Mouse (Mus musculus) urinary bladder, adult 2 months (tissue): ENCODE results near the gene Dzip1l. TPM values are rescaled to one million over a fixed set of nuclear protein-coding genes. Genes with fewer than 3 reads are reported as not detected.

Source experiments
- DNase-seq: peaks from one replicate; pipeline ENCODE4 v3.0.0; 2022; ENCODE audit warnings: low spot score
- polyA plus RNA-seq: library from polyadenylated mRNA; depleted of rRNA; stranded (reverse); fragments of >200 nt; gene quantifications from 2 replicates; pipeline ENCODE4 v1.2.3, GENCODE M21; 2012

Gene Dzip1l
- polyA plus RNA-seq, 1 experiment: 13.8 TPM

DNA sequence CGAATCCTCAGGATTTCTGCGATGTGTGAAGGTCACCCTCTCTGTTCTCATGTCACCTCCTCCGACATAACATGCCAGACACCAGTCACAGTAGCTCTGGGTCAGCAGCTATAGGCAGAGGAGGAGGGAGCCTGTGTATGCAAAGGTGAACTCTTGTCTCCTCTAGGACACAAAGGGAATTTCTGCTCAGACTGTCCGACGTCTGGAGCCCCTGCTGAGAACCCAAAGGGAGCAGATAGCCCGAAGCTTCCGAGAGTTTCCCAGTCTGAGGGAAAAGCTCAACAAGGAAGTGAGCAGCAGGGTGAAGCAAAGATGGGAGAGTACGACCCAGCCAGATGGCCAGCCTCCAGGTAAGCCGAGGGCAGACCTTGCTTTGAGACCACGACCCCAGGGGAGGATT is 31.5 kb downstream of the Dzip1l start:
- no peak for DNase-seq

DNA sequence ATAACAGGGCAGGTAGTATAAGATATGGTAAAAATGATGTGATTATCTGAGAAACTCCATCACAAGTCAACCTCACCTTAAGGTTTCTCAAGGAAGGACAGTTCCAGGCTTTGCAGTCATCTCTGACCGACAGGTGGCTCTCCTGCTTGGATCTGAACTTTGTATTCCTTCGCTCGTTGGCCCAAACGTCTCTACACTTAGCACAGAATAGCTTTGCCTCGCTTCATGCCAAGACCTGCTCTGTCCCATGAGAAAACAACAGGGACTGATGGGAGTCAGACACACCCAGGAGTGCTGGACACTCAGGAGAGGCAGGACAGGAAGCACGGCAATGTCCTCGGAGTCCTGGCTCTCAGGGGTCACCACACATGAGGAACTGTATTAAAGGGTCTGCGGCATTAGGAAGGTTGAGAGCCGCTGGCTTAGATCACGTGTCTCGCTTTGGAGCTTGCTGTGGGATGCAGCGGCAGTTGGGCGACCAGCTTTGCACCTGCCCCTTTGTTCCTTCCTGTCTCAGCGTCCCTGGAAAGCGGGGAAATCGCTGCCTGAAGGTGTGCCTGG is 32.4 kb downstream of the Dzip1l start:
- DNase-seq: no peak

DNA sequence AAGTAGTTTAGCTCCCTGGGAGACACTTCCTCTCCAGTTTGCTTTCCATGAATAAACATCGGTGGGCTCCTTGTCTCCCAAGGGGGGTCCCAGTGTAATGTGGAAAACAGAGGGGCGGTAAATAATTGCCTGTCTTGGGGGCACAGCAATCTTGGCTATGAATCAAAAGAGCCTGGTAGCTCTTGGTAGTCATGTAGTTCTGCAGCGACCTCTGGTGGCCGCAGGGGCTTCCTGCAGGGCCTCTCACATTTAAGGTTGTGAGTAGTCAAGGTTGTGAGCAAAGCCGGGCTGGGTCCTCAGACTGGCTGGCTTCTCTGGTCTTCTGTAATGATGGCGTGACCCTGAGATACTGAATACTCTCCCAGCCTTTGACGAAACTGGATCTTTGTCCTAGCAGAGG is 33.1 kb downstream of the Dzip1l start:
- peak; percentile 57 for DNase-seq

DNA sequence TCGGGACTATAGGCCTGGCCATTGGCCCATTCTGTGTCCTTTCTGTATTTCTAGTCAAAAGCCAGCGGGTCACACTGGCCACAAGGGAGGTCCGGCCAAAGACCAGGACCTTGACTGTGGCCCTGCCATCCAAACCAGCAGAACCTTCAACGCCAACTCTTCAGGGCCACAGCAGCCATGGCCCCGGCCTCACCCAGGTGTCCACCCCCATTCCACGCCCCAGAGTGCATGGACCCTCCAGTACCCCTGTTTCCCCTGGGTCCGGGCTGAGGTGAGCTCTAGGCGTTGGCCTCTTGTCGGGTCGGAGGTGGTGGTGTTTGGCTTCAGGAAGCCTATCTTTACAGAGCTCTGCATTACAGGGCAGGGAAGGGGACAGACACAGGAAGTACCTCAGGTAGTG is 33.6 kb downstream of the Dzip1l start:
- no peak for DNase-seq

DNA sequence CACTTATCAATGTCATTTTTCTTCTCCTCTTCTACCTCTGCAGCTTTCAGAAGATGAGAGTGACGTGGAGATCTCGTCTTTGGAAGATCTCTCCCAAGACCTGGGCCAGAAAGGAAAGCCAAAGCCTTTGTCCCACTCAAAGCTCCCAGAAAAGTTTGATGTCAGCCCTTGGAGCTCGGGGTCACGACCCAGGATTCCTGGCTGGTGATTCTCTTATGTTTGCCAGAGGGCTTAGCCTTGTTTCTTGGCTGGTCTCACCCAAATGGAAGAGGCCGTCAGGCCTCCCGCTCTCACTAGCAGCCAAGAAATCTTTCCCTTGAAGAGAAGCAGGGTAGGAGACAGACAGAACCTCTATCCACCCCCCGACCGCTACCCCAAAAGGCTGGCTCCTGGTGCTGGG is 38.3 kb downstream of the Dzip1l start:
- DNase-seq: no peak

DNA sequence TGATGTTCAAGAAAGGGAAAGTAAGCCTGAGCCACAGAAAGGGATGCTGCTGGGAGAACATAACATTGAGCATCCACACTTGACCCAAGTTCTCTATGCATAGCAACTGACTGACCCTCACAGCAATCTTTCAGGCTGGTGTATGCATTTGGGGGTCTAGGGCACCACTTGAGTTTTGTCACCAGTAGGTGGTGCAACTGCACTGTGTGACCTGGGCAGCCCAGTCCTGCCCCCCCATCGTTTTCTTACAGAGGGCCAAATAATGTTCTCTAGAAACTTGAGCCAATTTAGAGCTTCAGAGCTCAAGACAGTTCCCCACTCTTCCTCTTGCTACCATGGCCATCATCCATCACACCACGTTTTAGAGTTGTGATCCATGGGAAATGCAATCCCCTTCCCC is 42.3 kb downstream of the Dzip1l start:
- no peak for DNase-seq

DNA sequence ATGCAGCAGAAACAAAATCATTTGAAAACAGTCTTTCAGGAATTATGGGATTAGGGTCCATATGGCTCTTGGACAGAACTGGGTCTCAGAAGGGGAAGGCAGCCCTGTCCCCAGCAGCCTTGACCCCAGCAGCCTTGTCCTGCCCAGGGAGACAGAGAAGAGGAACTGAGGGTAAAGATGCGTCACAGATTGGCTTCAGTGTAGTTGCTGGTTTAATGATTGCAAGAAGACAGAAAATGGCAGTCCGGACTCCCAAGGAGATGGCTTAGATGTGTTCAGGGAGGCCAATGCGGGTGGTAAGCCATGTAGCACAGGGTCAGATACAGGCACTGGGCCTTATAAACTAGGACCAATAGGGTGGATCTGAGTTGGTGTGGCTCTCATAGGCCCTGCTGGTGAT is 46.4 kb downstream of the Dzip1l start:
- DNase-seq: no peak

DNA sequence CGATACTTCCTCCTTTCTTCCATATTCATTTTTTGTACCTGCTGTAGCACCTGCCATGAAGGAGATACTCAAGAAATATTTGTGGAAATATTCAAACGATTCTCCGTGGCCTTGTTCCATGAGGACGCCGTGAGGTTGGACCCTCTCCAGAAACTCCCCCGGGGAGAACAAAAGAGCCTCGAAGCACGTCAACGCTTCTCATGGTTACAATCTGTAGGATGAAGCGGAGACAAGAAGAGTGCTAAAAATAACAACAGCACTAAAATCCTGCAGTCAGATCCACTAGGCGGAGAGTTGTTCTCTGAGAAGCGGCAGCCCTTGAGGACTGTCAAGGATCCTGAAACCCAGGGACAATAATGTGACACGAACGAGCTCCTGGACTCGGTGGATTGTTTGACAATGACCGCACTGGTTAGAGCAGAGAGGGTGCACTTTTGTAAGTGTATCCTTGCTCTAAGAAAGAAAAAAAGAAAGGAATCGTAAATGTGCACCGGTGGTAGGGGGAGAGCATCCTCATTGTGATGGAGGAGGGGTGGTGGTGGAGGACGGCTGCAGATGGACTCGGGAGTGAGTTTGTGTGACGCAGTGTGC is 52.8 kb downstream of the Dzip1l start:
- DNase-seq: no peak

DNA sequence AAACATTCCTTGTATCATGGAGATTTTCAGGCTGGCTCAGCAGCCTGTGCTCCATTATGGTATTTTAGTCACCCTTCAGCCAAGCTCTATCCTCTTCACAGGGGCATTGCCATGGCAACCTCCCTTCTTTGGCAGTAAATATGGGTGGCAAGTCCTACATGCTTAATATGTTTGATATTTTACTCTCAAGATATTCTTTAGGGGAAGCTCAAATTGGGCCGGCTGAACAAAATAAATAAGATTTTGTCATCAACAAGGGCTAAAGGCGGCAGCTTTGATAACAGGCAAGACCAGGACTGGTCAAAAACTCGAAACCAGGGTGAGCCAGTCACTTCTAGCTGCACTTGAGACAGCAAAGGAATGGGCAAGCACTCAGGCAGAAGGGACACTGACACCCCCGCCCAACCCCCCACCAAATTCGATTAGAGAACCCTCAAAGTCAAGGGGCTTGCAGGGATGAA is 55.8 kb downstream of the Dzip1l start:
- DNase-seq: no peak

DNA sequence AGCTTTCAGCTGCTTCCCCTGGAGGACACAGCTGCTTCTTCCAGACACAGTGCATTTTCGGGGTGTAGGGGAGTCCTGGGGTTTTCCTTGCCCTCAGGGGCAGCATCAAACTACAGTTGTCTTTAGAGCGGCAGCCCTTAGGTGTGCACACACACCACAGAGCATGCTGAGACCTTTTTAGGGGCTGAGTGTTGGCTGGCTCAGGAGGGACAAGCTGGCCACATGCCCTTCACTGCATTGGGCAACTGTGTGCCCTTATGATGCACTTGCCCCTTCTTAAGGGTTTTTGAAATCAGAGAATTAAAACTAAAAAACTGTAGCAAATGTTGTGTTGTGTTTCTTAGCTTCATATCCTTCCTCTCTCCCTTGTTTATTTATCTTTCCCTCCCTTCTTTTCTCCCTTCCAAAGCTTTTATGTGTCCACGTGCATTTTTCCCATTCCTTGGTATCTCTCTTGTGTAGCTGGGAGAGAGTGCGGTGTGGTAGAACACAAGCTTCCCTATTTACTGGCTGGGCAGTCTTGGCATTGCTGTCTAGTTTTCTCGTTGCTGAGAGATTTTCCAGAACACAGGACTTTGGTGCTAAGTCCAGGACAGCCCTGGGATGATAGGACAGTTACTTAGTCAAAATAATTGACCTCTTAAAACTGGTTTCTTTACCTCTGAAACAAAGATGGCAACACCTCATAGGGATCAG is 56.4 kb downstream of the Dzip1l start:
- DNase-seq: no peak

DNA sequence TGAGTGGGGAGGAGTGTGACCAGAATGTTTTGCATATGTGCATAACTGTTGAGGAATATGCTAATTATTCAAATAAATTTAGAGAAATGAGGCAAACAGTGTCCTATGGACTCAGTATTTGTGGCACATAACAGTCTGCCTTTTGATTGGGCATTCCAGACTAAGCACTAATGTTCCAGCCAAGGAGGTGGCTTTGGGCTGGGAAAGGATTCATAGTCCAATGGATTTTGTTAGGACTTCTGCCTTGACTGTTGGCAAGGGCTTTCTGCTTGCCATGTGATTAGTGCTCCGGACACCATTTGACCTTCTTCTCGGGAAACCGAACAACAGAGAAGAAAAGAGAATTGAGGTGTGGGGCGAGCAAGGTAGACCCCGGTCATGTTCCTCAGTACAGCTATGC is 60.5 kb downstream of the Dzip1l start:
- DNase-seq: no peak

DNA sequence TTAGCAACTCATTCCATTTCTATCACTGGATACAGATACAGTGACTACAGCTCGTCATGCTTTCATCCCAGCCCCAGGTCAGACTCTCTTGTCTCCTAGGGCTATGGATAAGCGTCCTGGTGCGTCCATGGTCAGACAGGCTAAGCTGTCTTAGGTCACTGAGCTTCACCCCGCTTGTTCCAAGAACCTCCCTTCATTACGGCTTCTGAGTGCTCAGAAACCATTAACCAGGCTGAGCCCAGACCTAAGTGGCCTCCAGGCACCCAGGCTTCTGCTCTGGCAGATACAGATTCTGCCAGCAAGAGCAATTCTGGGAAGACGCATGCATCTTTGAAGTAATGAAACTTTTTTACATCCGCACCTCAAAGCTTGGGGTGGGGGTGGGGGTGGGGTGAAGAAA is 61.1 kb downstream of the Dzip1l start:
- DNase-seq: no peak

DNA sequence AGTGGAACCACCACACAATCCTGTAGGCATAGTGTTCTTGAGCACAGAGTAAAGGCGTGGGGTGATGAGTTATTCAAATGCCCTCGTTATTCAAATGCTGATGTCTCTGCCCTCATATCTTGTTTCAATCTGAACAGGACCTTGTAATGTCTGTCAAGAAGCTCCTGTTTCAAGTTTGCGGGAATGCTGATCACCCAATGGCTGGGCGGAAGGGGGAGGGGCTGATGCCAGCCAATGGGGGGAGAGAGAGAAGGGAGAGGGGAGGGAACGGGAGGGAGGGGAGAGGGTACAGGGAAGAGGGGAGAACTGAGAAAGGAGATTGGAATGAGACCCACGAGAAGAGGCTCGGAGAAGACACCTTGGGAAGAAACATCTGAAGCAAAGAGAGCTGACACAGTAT is 65.7 kb downstream of the Dzip1l start:
- no peak for DNase-seq

DNA sequence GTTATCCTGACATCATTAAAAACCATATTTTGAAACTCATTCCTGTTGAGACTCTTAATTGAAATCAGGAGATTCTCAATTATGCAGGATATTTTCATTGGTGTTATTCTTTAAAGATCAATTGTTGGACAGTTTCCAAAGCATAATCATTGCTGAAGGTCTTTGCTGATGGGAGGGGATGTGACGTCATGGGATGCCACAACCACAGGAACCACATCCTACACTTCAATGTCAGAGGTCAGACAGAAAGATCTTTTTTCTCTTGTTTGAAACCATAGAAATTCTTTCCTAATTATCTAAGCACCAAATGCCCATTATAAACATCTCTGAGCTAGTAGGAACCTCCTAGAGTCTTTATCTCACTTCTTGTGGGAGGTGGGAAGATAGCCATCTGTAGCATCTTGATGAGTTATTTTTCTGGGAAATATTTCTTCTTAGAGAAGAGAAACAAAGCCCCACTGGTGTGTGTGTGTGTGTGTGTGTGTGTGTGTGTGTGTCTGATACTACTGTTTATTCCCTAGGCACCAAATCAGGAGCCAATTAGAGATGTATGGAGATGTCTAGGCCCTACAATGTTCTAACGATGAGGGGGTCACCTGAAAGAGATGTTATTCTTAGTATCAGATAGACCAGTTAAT is 70.6 kb downstream of the Dzip1l start:
- DNase-seq: no peak

DNA sequence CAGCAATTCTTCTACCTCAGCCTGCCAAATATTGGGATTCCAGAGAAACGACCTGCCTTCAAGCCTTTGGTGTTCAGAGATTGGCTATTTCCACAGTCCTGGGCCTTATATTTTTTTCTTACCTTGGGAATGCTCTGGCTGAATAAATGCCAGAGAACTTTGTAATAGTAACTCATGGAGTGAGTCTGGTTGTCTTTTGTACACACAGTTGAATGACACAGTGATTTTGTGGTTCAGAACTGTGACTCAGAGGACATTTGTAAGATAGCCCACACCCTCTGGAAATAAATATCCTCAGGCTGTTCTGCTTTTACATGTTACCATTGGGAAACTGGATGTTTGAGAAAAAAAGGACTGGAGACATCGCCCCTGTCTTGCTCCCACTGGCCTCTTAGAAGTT is 71.9 kb downstream of the Dzip1l start:
- no peak for DNase-seq

DNA sequence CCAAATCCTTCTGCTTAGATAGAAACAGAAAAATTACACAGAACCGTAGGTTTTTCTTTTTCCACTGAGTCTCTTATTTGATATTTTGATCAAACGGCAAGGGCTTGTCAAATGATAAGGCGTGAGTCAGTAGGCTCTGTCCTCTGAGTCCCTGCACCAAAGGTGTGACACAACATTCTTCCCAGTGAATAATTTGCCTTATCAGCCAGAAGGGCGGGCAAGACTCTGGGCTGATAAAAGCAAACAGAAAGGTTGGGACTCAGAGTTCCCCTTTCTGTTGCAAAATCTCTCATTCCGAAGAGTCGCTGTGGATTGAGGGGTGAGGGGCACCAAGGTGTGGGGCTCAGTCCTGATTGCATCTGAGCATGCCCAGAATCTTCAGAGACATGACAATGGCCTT is 72.9 kb downstream of the Dzip1l start:
- no peak for DNase-seq

DNA sequence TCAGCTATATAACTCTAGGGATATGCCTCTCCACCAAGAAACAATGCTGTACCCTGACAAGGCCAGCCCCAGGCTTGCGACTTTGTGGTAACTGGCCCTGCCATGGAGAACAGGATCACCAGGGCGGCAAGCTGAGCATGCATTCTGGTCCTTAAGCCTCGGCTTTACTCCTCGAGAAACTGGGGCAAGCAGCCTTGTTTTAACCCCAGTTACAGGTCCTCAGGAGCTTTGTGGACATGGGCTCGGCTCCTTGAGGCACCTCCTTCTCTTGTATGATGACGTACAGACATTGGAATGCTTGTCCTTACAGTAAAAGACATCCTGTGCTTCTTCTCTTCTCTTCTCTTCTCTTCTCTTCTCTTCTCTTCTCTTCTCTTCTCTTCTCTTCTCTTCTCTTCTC is 74.4 kb downstream of the Dzip1l start:
- DNase-seq: no peak

DNA sequence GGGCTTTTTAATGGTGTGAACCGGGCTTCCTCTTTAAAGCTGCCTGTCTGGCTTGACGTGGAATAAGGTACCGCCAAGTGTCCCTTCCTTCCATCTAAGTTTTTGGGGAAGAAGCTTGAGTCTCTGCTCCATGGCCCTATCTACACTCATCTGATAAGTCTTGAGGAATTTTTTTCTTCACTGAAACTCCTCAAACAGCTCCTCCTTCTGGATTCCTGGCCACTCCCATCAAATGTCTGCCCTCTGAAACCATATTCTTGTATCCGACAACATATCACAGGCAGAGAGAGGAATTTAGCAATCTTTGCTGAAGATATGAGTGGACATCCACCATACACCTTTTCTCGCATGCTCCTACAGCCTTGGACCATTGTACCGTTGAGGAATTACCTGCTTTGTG is 77.0 kb downstream of the Dzip1l start:
- DNase-seq: no peak

DNA sequence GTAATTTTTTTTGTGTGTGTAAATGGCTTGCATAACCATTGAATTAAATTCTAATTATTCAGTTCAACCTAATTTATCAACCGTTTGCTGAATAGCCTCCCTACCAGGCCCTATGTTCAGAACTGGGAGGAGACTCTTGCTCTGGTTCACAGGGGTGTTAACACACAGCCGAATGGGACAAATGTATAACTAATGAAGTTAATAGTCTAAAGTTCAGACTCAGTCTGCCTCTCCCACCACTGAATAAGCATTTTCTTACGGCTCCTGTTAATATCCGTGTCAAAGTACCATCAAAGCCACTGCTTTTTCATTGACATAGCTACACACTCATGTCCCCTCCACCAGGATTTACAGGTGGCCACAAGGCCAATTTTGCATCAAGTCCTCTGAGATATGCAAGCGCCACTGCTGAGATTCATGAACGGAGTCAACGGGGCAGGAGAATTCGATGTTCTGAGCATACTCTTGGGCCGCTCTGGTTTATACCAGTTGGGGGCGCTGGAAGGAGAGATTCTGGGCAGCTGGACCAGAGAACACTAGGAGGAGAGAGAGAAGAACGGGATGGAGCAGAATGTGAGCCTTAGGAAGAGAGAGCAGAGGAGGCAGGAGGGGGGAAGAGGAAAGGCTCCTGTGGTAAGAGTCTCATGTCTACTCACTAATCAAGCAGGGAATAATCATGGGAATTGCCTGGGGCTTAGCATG is 78.3 kb downstream of the Dzip1l start:
- DNase-seq: no peak

DNA sequence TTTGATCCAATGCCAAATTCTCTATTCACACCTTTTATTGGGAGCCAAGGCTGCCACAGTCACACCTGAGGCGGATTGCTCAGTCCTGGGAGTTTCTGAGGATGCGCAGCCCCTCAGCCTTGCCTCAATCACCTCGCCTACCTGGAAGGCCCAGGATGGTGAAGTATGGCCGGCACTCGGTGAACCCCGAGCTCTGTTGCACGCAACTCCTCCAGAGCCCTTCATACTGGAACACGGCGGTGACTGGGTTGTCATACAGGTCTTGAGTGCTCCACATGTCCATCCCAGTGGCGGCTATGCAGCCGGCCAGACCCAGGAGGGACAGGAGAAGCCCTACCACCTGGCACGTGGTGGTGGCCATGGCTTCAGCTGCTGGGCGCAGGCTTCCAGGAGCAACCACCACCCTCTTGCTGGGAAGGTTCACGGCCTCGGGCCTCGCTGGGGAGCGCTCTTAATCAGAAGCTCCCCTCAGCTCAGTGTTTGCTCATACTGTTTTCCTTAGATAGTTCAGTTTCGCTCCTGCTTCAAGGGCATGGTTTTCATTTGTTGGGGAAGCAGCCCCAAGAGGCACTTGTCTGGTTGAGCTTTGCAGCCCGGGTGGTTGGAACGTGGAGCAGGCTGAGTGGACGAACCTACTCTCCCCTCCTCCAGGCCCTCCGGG is 80.4 kb downstream of the Dzip1l start:
- DNase-seq: no peak

DNA sequence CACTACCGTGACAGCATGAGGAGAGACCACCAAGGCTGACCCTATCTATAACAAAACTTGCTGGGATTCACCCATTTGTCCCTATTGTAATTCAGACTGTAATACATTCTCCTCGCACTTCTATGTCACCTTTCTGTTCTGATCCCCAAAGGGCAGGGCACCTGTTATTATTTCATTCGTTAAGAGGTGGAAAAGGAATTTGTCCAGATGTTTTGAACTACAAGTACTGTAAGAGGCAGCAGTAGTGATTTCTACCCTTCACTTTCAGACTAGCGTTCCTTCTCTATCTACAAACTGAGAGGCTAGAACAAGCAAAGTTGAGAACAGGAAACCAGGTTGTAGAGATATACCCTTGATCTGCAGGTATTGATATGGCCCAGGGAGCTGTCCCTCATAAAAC is 81.0 kb downstream of the Dzip1l start:
- DNase-seq: no peak

DNA sequence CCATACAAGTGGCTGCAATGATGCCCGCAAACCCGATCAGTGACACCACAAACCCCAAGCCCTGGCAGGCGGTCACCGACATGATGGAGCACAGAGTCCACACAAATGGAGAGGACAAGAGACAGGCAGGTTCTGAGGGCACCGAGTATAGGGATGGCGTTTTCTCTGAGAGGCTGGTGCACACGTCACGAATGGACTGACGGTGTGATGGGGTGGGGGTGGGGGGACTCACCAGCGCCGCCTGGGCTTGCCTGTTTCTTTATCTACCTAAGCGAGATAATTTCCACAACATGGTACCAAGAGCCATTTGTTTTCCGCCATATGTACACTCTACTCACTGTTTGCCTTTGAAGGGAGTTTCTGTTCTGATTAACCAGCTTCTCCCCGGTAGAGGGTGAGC is 87.8 kb downstream of the Dzip1l start, which contains the start of gene Cldn18:
Gene Cldn18, minus strand, starts transcription at position 134 of the 400 bp plus-strand sequence.
- no peak for DNase-seq
